Mouse (Mus musculus) G1E (cell line): Measurements from ENCODE around the gene Cdipt.

Experiments used
- CTCF ChIP-seq: IDR thresholded peaks from 2 replicates; pipeline ENCODE4 v1.5.1; 2012; ENCODE audit warnings: low read depth, low read length, inconsistent platforms, mixed read lengths
- GATA1 ChIP-seq: IDR thresholded peaks from 2 replicates; pipeline ENCODE4 v1.6.1; 2012; ENCODE audit warnings: borderline replicate concordance, low read length, inconsistent platforms, mixed read lengths
- POLR2AphosphoS5 ChIP-seq: IDR thresholded peaks from 2 replicates; pipeline ENCODE4 v1.6.1; 2012; ENCODE audit warnings: low read depth, low read length, inconsistent platforms; ENCODE audit not compliant: insufficient replicate concordance
- TAL1 ChIP-seq: conservative IDR thresholded peaks from 2 replicates; pipeline ENCODE4 v1.6.1; 2012; ENCODE audit warnings: low read depth, low read length, inconsistent platforms, mixed read lengths

DNA sequence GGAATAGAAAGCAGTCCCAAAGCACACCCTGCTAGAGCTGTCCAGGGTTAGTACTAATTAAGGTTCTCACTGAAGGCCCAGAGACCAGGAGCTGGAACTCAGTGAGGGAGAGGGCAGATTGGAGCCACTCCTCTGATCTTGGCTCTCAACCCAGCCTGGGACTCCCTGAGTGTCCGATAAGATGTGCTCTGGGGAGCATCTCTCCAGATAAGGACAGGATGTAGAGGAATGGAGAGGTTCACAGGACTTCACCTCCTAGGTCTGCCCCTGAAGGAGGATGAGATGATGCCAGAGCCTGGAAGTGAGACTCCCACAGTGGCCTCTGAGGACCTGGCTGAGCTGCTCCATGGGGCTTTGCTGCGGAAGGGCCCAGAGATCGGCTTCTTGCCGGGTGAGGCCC lies 24.0 kb upstream of the Cdipt start:
- TF ChIP-seq CTCF (no peak), POLR2AphosphoS5 (no peak), TAL1 (no peak), GATA1 (no peak)
